Mouse (Mus musculus) CH12.LX (cell line): Measurements from ENCODE around the gene Zmynd10. TPM values are rescaled to one million over a fixed set of nuclear protein-coding genes. Genes with fewer than 3 reads are reported as not detected.

Experiments
- DNase-seq: peaks from one replicate; pipeline ENCODE4 v3.0.0-alpha.2; 2013; ENCODE audit errors: extremely low read depth
- H3K27ac ChIP-seq: 2 replicates; pipeline ENCODE4 v1.5.1; 2012; ENCODE audit warnings: low read depth, mild to moderate bottlenecking, control low read depth, moderate library complexity; ENCODE audit not compliant: insufficient read depth
- H3K27me3 ChIP-seq: replicated peaks from 2 replicates; pipeline ENCODE3; 2012; ENCODE audit warnings: inconsistent platforms
- H3K36me3 ChIP-seq, 2 experiments: replicated peaks in 1 of 2; 2 replicates each; pipeline versions ENCODE3 to v1.6.1; 2012; ENCODE audit warnings: inconsistent platforms in 1 of 2, low read length in 1 of 2, mild to moderate bottlenecking in 1 of 2, mixed read lengths in 1 of 2, moderate library complexity in 1 of 2; ENCODE audit not compliant: control insufficient read depth in 1 of 2, insufficient read depth in 1 of 2
- H3K4me1 ChIP-seq, 2 experiments: 2 replicates each; pipeline ENCODE4 v1.6.1; 2012; ENCODE audit warnings: inconsistent platforms in 1 of 2, moderate library complexity in 1 of 2; ENCODE audit not compliant: insufficient read depth in 2 of 2, control insufficient read depth in 1 of 2
- H3K4me2 ChIP-seq: 2 replicates; pipeline ENCODE4 v1.6.1; 2012; ENCODE audit warnings: low read depth, mild to moderate bottlenecking, control low read depth; ENCODE audit not compliant: poor library complexity, insufficient read depth, severe bottlenecking
- H3K4me3 ChIP-seq, 3 experiments: fragments of 150-350 bp in 1 of 3; sonication (generic) in 1 of 3; replicated peaks in 1 of 3; 2 replicates each; pipeline versions ENCODE3 to v1.5.1; 2011 to 2012; ENCODE audit warnings: low read depth in 2 of 3, low read length in 2 of 3, mild to moderate bottlenecking in 2 of 3, moderate library complexity in 2 of 3, control low read depth in 1 of 3, improper control_type of control experiment in 1 of 3, inconsistent platforms in 1 of 3, mixed read lengths in 1 of 3; ENCODE audit not compliant: poor library complexity in 1 of 3
- H3K79me2 ChIP-seq: replicated peaks from 2 replicates; pipeline ENCODE4 v1.6.1; 2012; ENCODE audit warnings: mild to moderate bottlenecking, moderate library complexity; ENCODE audit not compliant: control insufficient read depth, poor library complexity, insufficient read depth, severe bottlenecking; ENCODE audit errors: extremely low read depth
- H3K9ac ChIP-seq: 2 replicates; pipeline ENCODE4 v1.6.1; 2012; ENCODE audit warnings: low read depth, mild to moderate bottlenecking, control low read depth, moderate library complexity; ENCODE audit not compliant: insufficient read depth
- H3K9me3 ChIP-seq: replicated peaks from 2 replicates; pipeline ENCODE3; 2012; ENCODE audit warnings: low read length, inconsistent platforms, mixed read lengths
- CHD1 ChIP-seq: IDR thresholded peaks from 2 replicates; pipeline ENCODE4 v1.6.1; 2012; ENCODE audit warnings: low read depth, low read length, improper control_type of control experiment, inconsistent platforms
- CHD2 ChIP-seq: IDR thresholded peaks from 2 replicates; pipeline ENCODE4 v1.6.1; 2011; ENCODE audit warnings: low read length, improper control_type of control experiment
- CTCF ChIP-seq, 2 experiments: IDR thresholded peaks in 1 of 2; conservative IDR thresholded peaks in 1 of 2; 2 replicates each; pipeline ENCODE4 v1.5.1; 2011 to 2012; ENCODE audit warnings: low read depth in 2 of 2, low read length in 2 of 2, improper control_type of control experiment in 1 of 2, inconsistent platforms in 1 of 2, mild to moderate bottlenecking in 1 of 2, moderate library complexity in 1 of 2
- E2F4 ChIP-seq: IDR thresholded peaks from 2 replicates; pipeline ENCODE4 v1.6.1; 2011; ENCODE audit warnings: low read depth, low read length, improper control_type of control experiment; ENCODE audit not compliant: insufficient replicate concordance
- EP300 ChIP-seq: IDR thresholded peaks from 2 replicates; pipeline ENCODE4 v1.6.1; 2011; ENCODE audit warnings: low read length, improper control_type of control experiment
- ETS1 ChIP-seq: conservative IDR thresholded peaks from 2 replicates; pipeline ENCODE4 v1.6.1; 2012; ENCODE audit warnings: low read depth, mild to moderate bottlenecking, inconsistent platforms, low read length, improper control_type of control experiment, moderate library complexity
- HCFC1 ChIP-seq: IDR thresholded peaks from 2 replicates; pipeline ENCODE4 v1.6.1; 2012; ENCODE audit warnings: low read depth, mild to moderate bottlenecking, inconsistent platforms, low read length, improper control_type of control experiment
- JUN ChIP-seq: IDR thresholded peaks from 2 replicates; pipeline ENCODE4 v1.6.1; 2011; ENCODE audit warnings: low read depth, mild to moderate bottlenecking, low read length, improper control_type of control experiment, moderate library complexity; ENCODE audit not compliant: insufficient read depth
- MAX ChIP-seq: IDR thresholded peaks from 2 replicates; pipeline ENCODE4 v1.6.1; 2011; ENCODE audit warnings: low read length, improper control_type of control experiment
- MAZ ChIP-seq: IDR thresholded peaks from 2 replicates; pipeline ENCODE4 v1.6.1; 2012; ENCODE audit warnings: low read depth, mild to moderate bottlenecking, inconsistent platforms, low read length, improper control_type of control experiment, moderate library complexity
- NELFE ChIP-seq: IDR thresholded peaks from 2 replicates; pipeline ENCODE4 v1.6.1; 2011; ENCODE audit warnings: low read depth, low read length, improper control_type of control experiment
- PAX5 ChIP-seq: IDR thresholded peaks from 2 replicates; pipeline ENCODE4 v1.6.1; 2012; ENCODE audit warnings: low read length, inconsistent platforms, mixed read lengths
- POLR2A ChIP-seq: IDR thresholded peaks from 2 replicates; pipeline ENCODE4 v1.6.1; 2011; ENCODE audit warnings: low read depth, mild to moderate bottlenecking, improper control_type of control experiment, low read length
- RAD21 ChIP-seq: IDR thresholded peaks from 2 replicates; pipeline ENCODE4 v1.6.1; 2011; ENCODE audit warnings: low read depth, mild to moderate bottlenecking, low read length, improper control_type of control experiment, moderate library complexity
- SIN3A ChIP-seq: IDR thresholded peaks from 2 replicates; pipeline ENCODE4 v1.6.1; 2012; ENCODE audit warnings: low read length, improper control_type of control experiment, inconsistent platforms
- SMC3 ChIP-seq: IDR thresholded peaks from 2 replicates; pipeline ENCODE4 v1.6.1; 2011; ENCODE audit warnings: low read depth, low read length, improper control_type of control experiment
- TBP ChIP-seq: conservative IDR thresholded peaks from 2 replicates; pipeline ENCODE4 v1.6.1; 2011; ENCODE audit warnings: low read depth, low read length, improper control_type of control experiment
- UBTF ChIP-seq: IDR thresholded peaks from 2 replicates; pipeline ENCODE4 v1.6.1; 2012; ENCODE audit warnings: low read depth, mild to moderate bottlenecking, inconsistent platforms, low read length, improper control_type of control experiment, moderate library complexity
- USF1 ChIP-seq: IDR thresholded peaks from 2 replicates; pipeline ENCODE4 v1.6.1; 2014; ENCODE audit warnings: low read depth, mild to moderate bottlenecking, inconsistent platforms, low read length, improper control_type of control experiment
- ZMIZ1 ChIP-seq: IDR thresholded peaks from 2 replicates; pipeline ENCODE4 v1.6.1; 2012; ENCODE audit warnings: low read depth, mild to moderate bottlenecking, inconsistent platforms, low read length, improper control_type of control experiment
- dilution Hi-C: fragments of 300-500 bp; cut with MboI; formaldehyde crosslinking; loops from 2 replicates; pipeline ENCODE4 v1.14.3; 2020; ENCODE audit warnings: low sequenced_read_pairs; ENCODE audit not compliant: extremely low pct_unique_long_range_greater_than_20kb, extremely low pct_ligation_motif_present
- in situ Hi-C: fragments of 300-500 bp; cut with MboI; formaldehyde crosslinking; loops from 3 replicates; pipeline ENCODE4 v1.14.3; 2019; ENCODE audit warnings: low sequenced_read_pairs, low pct_ligation_motif_present, low pct_unique_long_range_greater_than_20kb, mixed read lengths
- polyA plus RNA-seq: library from polyadenylated mRNA; unstranded; fragments of >175 nt; gene quantifications from 2 replicates; pipeline ENCODE4 v1.2.1, GENCODE M21; 2012; ENCODE audit warnings: low read depth; ENCODE audit not compliant: insufficient read length
- total RNA-seq, 2 experiments: library from RNA; depleted of rRNA; stranded (reverse); fragments of 300-350 nt in 1 of 2; fragments of >200 nt in 1 of 2; gene quantifications; 2 replicates each; pipeline ENCODE4 v1.2.3; 2012 to 2014

Zmynd10 gene
- total and polyA plus RNA-seq, 3 experiments = 0.34 to 0.63 TPM; not detected in 1

GRCm38 (mm10) chr9:107566855-107567254 is 19.8 kb downstream of the Zmynd10 start:
- no peak overlapping the region for H3K4me3 ChIP-seq
- no peak for TF ChIP-seq RAD21
- TF ChIP-seq, all 38 proteins: peak for 0
- DNase-seq = no peak
- dilution Hi-C loops (no loop called here), in situ Hi-C loops (no loop called here)
- Histone ChIP-seq H3K9ac (no peak overlapping the region), H3K4me1 (peaks cover 23 to 64% of the 10 kb centered on the region in 2 experiments), H3K27ac (no peak overlapping the region), H3K36me3 (peaks cover 29 to 50% of the 10 kb centered on the region in 2 experiments), H3K79me2 (peaks cover 9% of the 10 kb centered on the region), H3K9me3 (no peaks in the 10 kb centered on the region), H3K4me2 (no peak overlapping the region), H3K27me3 (no peaks in the 10 kb centered on the region)

GRCm38 (mm10) chr9:107567702-107568319 is 20.7 kb downstream of the Zmynd10 start, which contains the start of gene Hyal2:
Hyal2 (plus strand) TSS chr9:107567945.
- no peaks in the 10 kb centered on the region for H3K9me3 ChIP-seq
- in situ Hi-C loops = no loop called here
- dilution Hi-C loops = no loop called here
- TF ChIP-seq ETS1 (no peak), POLR2A (no peak), MAX (no peak), CHD2 (no peak), UBTF (no peak), SMC3 (no peak), NELFE (no peak), USF1 (no peak), E2F4 (no peak), HCFC1 (no peak), PAX5 (no peak), ZMIZ1 (no peak), TBP (no peak), SIN3A (no peak), MAZ (no peak), CTCF (conservative IDR thresholded peaks at IDR 0.05 in 1 of 2, IDR thresholded peaks at IDR 0.05 in 1 of 2; ENCODE audit: low read depth in 2 of 2, low read length in 2 of 2) (no peak), EP300 (no peak), JUN (no peak), CHD1 (no peak)
- H3K4me2 ChIP-seq = peak within 1 kb of the TSS; percentile 65; the same call in 1 of the 2 replicates
- H3K4me3 ChIP-seq = peak within 1 kb of the TSS; percentile 80 to 83 (median 80)
- peak within 1 kb of the TSS; percentile 79 for H3K9ac ChIP-seq
- no peak for DNase-seq
- H3K27ac ChIP-seq = no peak within 1 kb of the TSS
- peaks cover 9% of the 10 kb centered on the region for H3K79me2 ChIP-seq
- peaks cover 23 to 54% of the 10 kb centered on the region in 2 experiments for H3K4me1 ChIP-seq
- peaks cover 34 to 54% of the 10 kb centered on the region in 2 experiments for H3K36me3 ChIP-seq
- no peaks in the 10 kb centered on the region for H3K27me3 ChIP-seq
